Mouse (Mus musculus) layer of hippocampus, adult 11-12 months (tissue): ENCODE measurements around the gene Phactr4.
"Not testable (repeated sequence)": the region's sequence is repeated elsewhere in the genome, so short reads cannot be mapped to it uniquely, and the experiment has no call there.

Source experiments
- DNase-seq: peaks from one replicate; pipeline ENCODE4 v3.0.0; 2022; ENCODE audit warnings: low spot score

Phactr4 gene

GRCm38 (mm10) chr4:132421923-132422782 lies at the start of gene Phactr4:
TSS of gene Phactr4 (minus strand) at chr4:132422489.
- DNase-seq = peak; percentile 93

- DNase-seq = no peak
Measured at GRCm38 (mm10) chr4:132469873-132470272, 47.6 kb upstream of the Phactr4 start.

- no peak for DNase-seq
Measured at GRCm38 (mm10) chr4:132464255-132464613, 41.9 kb upstream of the Phactr4 start.

GRCm38 (mm10) chr4:132463430-132464254 lies 41.4 kb upstream of the Phactr4 start, which contains the start of gene Med18:
TSS of gene Med18 (minus strand) at chr4:132463921.
- DNase-seq = peak; percentile 92

- no peak for DNase-seq
Measured at GRCm38 (mm10) chr4:132462836-132463235, 40.5 kb upstream of the Phactr4 start.

- no peak for DNase-seq
Measured at GRCm38 (mm10) chr4:132460225-132460624, 37.9 kb upstream of the Phactr4 start.

GRCm38 (mm10) chr4:132455561-132455960 lies 33.3 kb upstream of the Phactr4 start:
- DNase-seq = no peak

- DNase-seq = no peak
Measured at GRCm38 (mm10) chr4:132455146-132455545, 32.9 kb upstream of the Phactr4 start.

- DNase-seq = no peak
Measured at GRCm38 (mm10) chr4:132454216-132454615, 31.9 kb upstream of the Phactr4 start.

- no peak for DNase-seq
Measured at GRCm38 (mm10) chr4:132449778-132450177, 27.5 kb upstream of the Phactr4 start.

- DNase-seq = no peak
Measured at GRCm38 (mm10) chr4:132446105-132446504, 23.8 kb upstream of the Phactr4 start.

- DNase-seq = no peak
Measured at GRCm38 (mm10) chr4:132444516-132444915, 22.2 kb upstream of the Phactr4 start.

GRCm38 (mm10) chr4:132437857-132438256 lies 15.6 kb upstream of the Phactr4 start:
- DNase-seq = no peak

GRCm38 (mm10) chr4:132432717-132433372 lies 10.6 kb upstream of the Phactr4 start:
- DNase-seq = no peak

GRCm38 (mm10) chr4:132428022-132428542 lies 5.8 kb upstream of the Phactr4 start:
- no peak for DNase-seq

GRCm38 (mm10) chr4:132427493-132427892 lies 5.2 kb upstream of the Phactr4 start:
- no peak for DNase-seq

- DNase-seq = no peak
Measured at GRCm38 (mm10) chr4:132426021-132426420, 3.7 kb upstream of the Phactr4 start.

GRCm38 (mm10) chr4:132424765-132425164 lies 2.5 kb upstream of the Phactr4 start:
- DNase-seq = no peak

- DNase-seq = no peak
Measured at GRCm38 (mm10) chr4:132421556-132421922, 750 bp downstream of the Phactr4 start.

- no peak for DNase-seq
Measured at GRCm38 (mm10) chr4:132420471-132420870, 1.8 kb downstream of the Phactr4 start.

GRCm38 (mm10) chr4:132415966-132416365 lies 6.3 kb downstream of the Phactr4 start:
- DNase-seq = no peak

GRCm38 (mm10) chr4:132413257-132413656 lies 9.0 kb downstream of the Phactr4 start:
- DNase-seq = not testable (repeated sequence)
